12 mouse cellular contexts compared by ENCODE assay signal in genomic region chr5:73236894-73237334, GRCm38 (mm10). TPM values are rescaled to one million over a fixed set of nuclear protein-coding genes. Genes with fewer than 3 reads are reported as not detected.
DNase-seq lines count a peak whose midpoint lies in the region; ATAC-seq and TF ChIP-seq lines count a peak whose summit lies in the region.
"Had no signal": no experiment of that assay in that cellular context is flagged by ENCODE, and none has a peak within 500 bp of the region (broad histone marks: within the 10 kb centered on the region; RNA-seq: fewer than 3 reads in every experiment).

No protein-coding gene starts in this region.

- H3K4me1 ChIP-seq in forebrain, embryonic 12.5 days, result peaks cover 40% of the 10 kb centered on the region
- peaks cover 49% of the 10 kb centered on the region for H3K4me1 ChIP-seq in forebrain, embryonic 15.5 days
- peaks cover 21% of the 10 kb centered on the region for H3K4me1 ChIP-seq in liver, embryonic 11.5 days (replicated peaks; ENCODE audit: control insufficient read depth, insufficient read depth, low read length)
- peaks cover 50% of the 10 kb centered on the region for H3K4me1 ChIP-seq in liver, embryonic 12.5 days
- peaks cover 4% of the 10 kb centered on the region; the same call in 1 of the 2 replicates for H3K4me1 ChIP-seq in bone marrow, adult 2 months (ENCODE audit: control insufficient read depth, insufficient read depth, low read length)
- peaks cover 26% of the 10 kb centered on the region for H3K4me1 ChIP-seq in midbrain, embryonic 15.5 days

- 10% methylated on average over 6 of the region's 6 CpGs for WGBS in forebrain, embryonic 12.5 days
- 21% methylated on average over 6 of the region's 6 CpGs for WGBS in forebrain, embryonic 15.5 days
- WGBS in liver, embryonic 11.5 days, result 48% methylated on average over 6 of the region's 6 CpGs
- WGBS in liver, embryonic 12.5 days (ENCODE audit: insufficient replicate concordance), result 49% methylated on average over 6 of the region's 6 CpGs
- 63% methylated on average over 6 of the region's 6 CpGs for WGBS in bone marrow, adult 2 months
- WGBS in midbrain, embryonic 15.5 days, result 13% methylated on average over 6 of the region's 6 CpGs

- peak; percentile 42 for ATAC-seq in forebrain, embryonic 12.5 days (ENCODE audit: low FRiP score)
- ATAC-seq in forebrain, embryonic 15.5 days (replicated peaks), result no peak
- ATAC-seq in liver, embryonic 11.5 days (replicated peaks; ENCODE audit: low FRiP score), result 0 out of 2 replicates have a peak, but pooled peaks have one; percentile 35
- ATAC-seq in liver, embryonic 12.5 days, result no peak
- 0 out of 2 replicates have a peak, but pooled peaks have one; percentile 45 for ATAC-seq in midbrain, embryonic 15.5 days (replicated peaks)

- no peak overlapping the region for H3K4me3 ChIP-seq in forebrain, embryonic 12.5 days (replicated peaks)
- no peak overlapping the region for H3K4me3 ChIP-seq in forebrain, embryonic 15.5 days
- no peak overlapping the region for H3K4me3 ChIP-seq in liver, embryonic 11.5 days (ENCODE audit: low read depth, low read length)
- no peak overlapping the region for H3K4me3 ChIP-seq in liver, embryonic 12.5 days
- no peak overlapping the region for H3K4me3 ChIP-seq in bone marrow, adult 2 months (replicated peaks; ENCODE audit: control insufficient read depth, low read depth, low read length)
- no peak overlapping the region for H3K4me3 ChIP-seq in midbrain, embryonic 15.5 days
- H3K4me3 ChIP-seq: liver, embryonic 15.5 days had no signal

- H3K27me3 ChIP-seq in forebrain, embryonic 12.5 days, result no peaks in the 10 kb centered on the region
- H3K27me3 ChIP-seq in forebrain, embryonic 15.5 days, result no peaks in the 10 kb centered on the region
- H3K27me3 ChIP-seq in liver, embryonic 11.5 days (replicated peaks; ENCODE audit: control insufficient read depth, insufficient read depth, low read length), result no peaks in the 10 kb centered on the region
- no peaks in the 10 kb centered on the region for H3K27me3 ChIP-seq in liver, embryonic 12.5 days (replicated peaks)
- no peaks in the 10 kb centered on the region for H3K27me3 ChIP-seq in midbrain, embryonic 15.5 days (replicated peaks)
- H3K27me3 ChIP-seq: liver, embryonic 15.5 days had no signal

- no peak overlapping the region for H3K4me2 ChIP-seq in forebrain, embryonic 12.5 days
- no peak overlapping the region for H3K4me2 ChIP-seq in forebrain, embryonic 15.5 days (replicated peaks)
- no peak overlapping the region for H3K4me2 ChIP-seq in liver, embryonic 11.5 days
- no peak overlapping the region for H3K4me2 ChIP-seq in liver, embryonic 12.5 days
- no peak overlapping the region for H3K4me2 ChIP-seq in midbrain, embryonic 15.5 days
- H3K4me2 ChIP-seq: liver, embryonic 15.5 days had no signal

- DNase-seq in liver, embryonic 11.5 days (ENCODE audit: low spot score), result no peak
- no peak for DNase-seq in layer of hippocampus, adult 18-20 months (ENCODE audit: low spot score in 2 of 2)
- DNase-seq in left cerebral cortex, adult 11 months (ENCODE audit: low spot score), result no peak
- DNase-seq: adrenal gland, postnatal 36 days; B cell, adult 2 months; right cerebral cortex, postnatal 4 days had no signal

- TF ChIP-seq POLR2A in bone marrow, adult 2 months (IDR thresholded peaks at IDR 0.05; ENCODE audit: borderline replicate concordance, control insufficient read depth, low read depth, low read length), result no peak

- TF ChIP-seq CTCF in bone marrow, adult 2 months (IDR thresholded peaks at IDR 0.05; ENCODE audit: control insufficient read depth, insufficient read depth, low read length), result no peak

- H3K9ac ChIP-seq in forebrain, embryonic 12.5 days, result no peak overlapping the region
- no peak overlapping the region for H3K9ac ChIP-seq in forebrain, embryonic 15.5 days (replicated peaks)
- no peak overlapping the region for H3K9ac ChIP-seq in liver, embryonic 11.5 days (ENCODE audit: low read depth, low read length)
- H3K9ac ChIP-seq in liver, embryonic 12.5 days, result no peak overlapping the region
- H3K9ac ChIP-seq in midbrain, embryonic 15.5 days, result no peak overlapping the region
- H3K9ac ChIP-seq: liver, embryonic 15.5 days had no signal

- H3K27ac ChIP-seq in forebrain, embryonic 12.5 days, result 0 out of 2 replicates have a peak overlapping the region, but pooled peaks have one; percentile 42
- no peak overlapping the region for H3K27ac ChIP-seq in forebrain, embryonic 15.5 days (replicated peaks)
- H3K27ac ChIP-seq in liver, embryonic 11.5 days (ENCODE audit: low read depth, low read length), result no peak overlapping the region
- no peak overlapping the region for H3K27ac ChIP-seq in liver, embryonic 12.5 days
- H3K27ac ChIP-seq in bone marrow, adult 2 months (ENCODE audit: control insufficient read depth, insufficient read depth, low read depth, low read length, poor library complexity), result 0 out of 2 replicates have a peak overlapping the region, but pooled peaks have one; percentile 1
- H3K27ac ChIP-seq in midbrain, embryonic 15.5 days, result no peak overlapping the region
- H3K27ac ChIP-seq: liver, embryonic 15.5 days had no signal

- H3K36me3 ChIP-seq in forebrain, embryonic 12.5 days (replicated peaks), result no peaks in the 10 kb centered on the region
- H3K36me3 ChIP-seq in forebrain, embryonic 15.5 days, result no peaks in the 10 kb centered on the region
- H3K36me3 ChIP-seq in liver, embryonic 11.5 days (ENCODE audit: control insufficient read depth, insufficient read depth, low read length), result no peaks in the 10 kb centered on the region
- H3K36me3 ChIP-seq in liver, embryonic 12.5 days, result no peaks in the 10 kb centered on the region
- H3K36me3 ChIP-seq in midbrain, embryonic 15.5 days (replicated peaks), result no peaks in the 10 kb centered on the region
- H3K36me3 ChIP-seq: liver, embryonic 15.5 days had no signal

- H3K9me3 ChIP-seq in forebrain, embryonic 12.5 days, result no peaks in the 10 kb centered on the region
- H3K9me3 ChIP-seq in forebrain, embryonic 15.5 days, result no peaks in the 10 kb centered on the region
- H3K9me3 ChIP-seq in liver, embryonic 11.5 days (ENCODE audit: control insufficient read depth, low read length), result no peaks in the 10 kb centered on the region
- H3K9me3 ChIP-seq in liver, embryonic 12.5 days (replicated peaks), result no peaks in the 10 kb centered on the region
- no peaks in the 10 kb centered on the region for H3K9me3 ChIP-seq in midbrain, embryonic 15.5 days
- H3K9me3 ChIP-seq: liver, embryonic 15.5 days had no signal

RNA-seq across cellular contexts. Expression of gene Fryl, which starts 19.5 kb away (rescaled TPM):
- polyA plus RNA-seq in forebrain, embryonic 12.5 days (2016; fragmentation: Nextera tagmentation; extraction: Ambion mirVana), result 49.7 and 53.4 TPM in 2 replicates
- 48.3 and 51.5 TPM in 2 replicates for polyA plus RNA-seq in forebrain, embryonic 15.5 days (2015; fragmentation: Nextera tagmentation; extraction: Ambion mirVana)
- polyA plus RNA-seq in liver, embryonic 11.5 days (2014; fragmentation: Nextera tagmentation; extraction: Ambion mirVana), result 35.4 and 39.7 TPM in 2 replicates
- 46.3 and 50.6 TPM in 2 replicates for polyA plus RNA-seq in liver, embryonic 12.5 days (2016; fragmentation: Nextera tagmentation; extraction: Ambion mirVana)
- 88.1 and 157 TPM in 2 replicates for polyA plus RNA-seq in bone marrow, adult 2 months (2011; ENCODE audit: insufficient read depth, insufficient read length, low replicate concordance, missing spikeins)
- 45.2 and 47.5 TPM in 2 replicates for polyA plus RNA-seq in midbrain, embryonic 15.5 days (2015; fragmentation: Nextera tagmentation; extraction: Ambion mirVana)
- 10 to 100 TPM; 63.6 to 66.7 TPM for total RNA-seq in layer of hippocampus, adult 18-20 months (2021)

RNA-seq across cellular contexts. Expression of gene Ociad1, which starts 55.7 kb away (rescaled TPM):
- polyA plus RNA-seq in forebrain, embryonic 12.5 days (2016; fragmentation: Nextera tagmentation; extraction: Ambion mirVana), result 182 and 191 TPM in 2 replicates
- 267 and 268 TPM in 2 replicates for polyA plus RNA-seq in forebrain, embryonic 15.5 days (2015; fragmentation: Nextera tagmentation; extraction: Ambion mirVana)
- 170 and 171 TPM in 2 replicates for polyA plus RNA-seq in liver, embryonic 11.5 days (2014; fragmentation: Nextera tagmentation; extraction: Ambion mirVana)
- polyA plus RNA-seq in liver, embryonic 12.5 days (2016; fragmentation: Nextera tagmentation; extraction: Ambion mirVana), result 154 and 159 TPM in 2 replicates
- 136 and 217 TPM in 2 replicates for polyA plus RNA-seq in bone marrow, adult 2 months (2011; ENCODE audit: insufficient read depth, insufficient read length, low replicate concordance, missing spikeins)
- polyA plus RNA-seq in midbrain, embryonic 15.5 days (2015; fragmentation: Nextera tagmentation; extraction: Ambion mirVana), result 320 and 321 TPM in 2 replicates
- total RNA-seq in layer of hippocampus, adult 18-20 months (2021), result 100 to 1,000 TPM; 467 to 470 TPM

Comparison
In these comparisons a context has a peak if more than half of its experiments do, and no peak if none do; other contexts are left out.
1. ATAC-seq: peak in forebrain, embryonic 12.5 days (single experiment), liver, embryonic 11.5 days (single experiment) and midbrain, embryonic 15.5 days (single experiment); none in forebrain, embryonic 15.5 days (single experiment) and liver, embryonic 12.5 days (single experiment).
2. H3K27ac ChIP-seq: peak in forebrain, embryonic 12.5 days (single experiment) and bone marrow, adult 2 months (single experiment); none in forebrain, embryonic 15.5 days (single experiment), liver, embryonic 11.5 days (single experiment), liver, embryonic 12.5 days (single experiment) and midbrain, embryonic 15.5 days (single experiment).